Mouse (Mus musculus) MEL (cell line): ENCODE results near the gene Rnf126. TPM values are rescaled to one million over a fixed set of nuclear protein-coding genes. Genes with fewer than 3 reads are reported as not detected.

ENCODE experiments used
- DNase-seq: peaks from one replicate; pipeline ENCODE4 v3.0.0; 2011; ENCODE audit warnings: low read depth, low spot score
- H3K27ac ChIP-seq: 2 replicates; pipeline ENCODE4 v1.5.1; 2012; ENCODE audit warnings: low read depth, mild to moderate bottlenecking, control low read depth, low read length, moderate library complexity; ENCODE audit not compliant: control insufficient read depth
- H3K27me3 ChIP-seq, 2 experiments: fragments of 150-350 bp in 1 of 2; sonication (generic) in 1 of 2; 2 replicates each; pipeline ENCODE4 v1.6.1; 2012; ENCODE audit warnings: low read length in 2 of 2, mild to moderate bottlenecking in 2 of 2, improper control_type of control experiment in 1 of 2, moderate library complexity in 1 of 2; ENCODE audit not compliant: insufficient read depth in 2 of 2, control insufficient read depth in 1 of 2
- H3K36me3 ChIP-seq, 2 experiments: 2 replicates each; pipeline ENCODE4 v1.6.1; 2012 to 2014; ENCODE audit warnings: low read length in 2 of 2, improper control_type of control experiment in 1 of 2, inconsistent platforms in 1 of 2, mild to moderate bottlenecking in 1 of 2; ENCODE audit not compliant: insufficient read depth in 2 of 2, control insufficient read depth in 1 of 2
- H3K4me1 ChIP-seq, 2 experiments: fragments of 150-350 bp in 1 of 2; sonication (generic) in 1 of 2; 2 replicates each; pipeline ENCODE4 v1.6.1; 2012; ENCODE audit warnings: low read length in 2 of 2, improper control_type of control experiment in 1 of 2, mild to moderate bottlenecking in 1 of 2; ENCODE audit not compliant: insufficient read depth in 2 of 2, control insufficient read depth in 1 of 2
- H3K4me3 ChIP-seq, 2 experiments: fragments of 150-350 bp in 1 of 2; sonication (generic) in 1 of 2; 2 replicates each; pipeline ENCODE4 v1.5.1; 2012; ENCODE audit warnings: low read depth in 2 of 2, low read length in 2 of 2, mild to moderate bottlenecking in 2 of 2, moderate library complexity in 2 of 2, control low read depth in 1 of 2, improper control_type of control experiment in 1 of 2; ENCODE audit not compliant: control insufficient read depth in 1 of 2, insufficient read depth in 1 of 2
- H3K79me2 ChIP-seq: 2 replicates; pipeline ENCODE4 v1.6.1; 2012; ENCODE audit warnings: mild to moderate bottlenecking, low read length, moderate library complexity; ENCODE audit not compliant: control insufficient read depth, poor library complexity, insufficient read depth
- H3K9ac ChIP-seq: 2 replicates; pipeline ENCODE4 v1.6.1; 2012; ENCODE audit warnings: low read depth, mild to moderate bottlenecking, control low read depth, low read length, moderate library complexity; ENCODE audit not compliant: control insufficient read depth, poor library complexity, severe bottlenecking
- H3K9me3 ChIP-seq: fragments of 150-350 bp; sonication (generic); replicated peaks from 2 replicates; pipeline ENCODE4 v1.6.1; 2012; ENCODE audit warnings: mild to moderate bottlenecking, low read length, improper control_type of control experiment, moderate library complexity; ENCODE audit not compliant: insufficient read depth
- BHLHE40 ChIP-seq: IDR thresholded peaks from 2 replicates; pipeline ENCODE4 v1.6.1; 2012; ENCODE audit warnings: low read depth, mild to moderate bottlenecking, inconsistent platforms, low read length, improper control_type of control experiment, borderline replicate concordance
- CTCF ChIP-seq, 3 experiments: IDR thresholded peaks in 2 of 3; conservative IDR thresholded peaks in 1 of 3; 2 replicates each; pipeline ENCODE4 v1.5.1; 2011 to 2012; ENCODE audit warnings: low read length in 3 of 3, low read depth in 2 of 3, mild to moderate bottlenecking in 2 of 3, improper control_type of control experiment in 1 of 3, inconsistent platforms in 1 of 3, mixed read lengths in 1 of 3, moderate library complexity in 1 of 3; ENCODE audit not compliant: control insufficient read depth in 1 of 3, insufficient read depth in 1 of 3, poor library complexity in 1 of 3, severe bottlenecking in 1 of 3
- E2F4 ChIP-seq: IDR thresholded peaks from 2 replicates; pipeline ENCODE4 v1.6.1; 2011; ENCODE audit warnings: low read depth, low read length, improper control_type of control experiment, borderline replicate concordance
- ELF1 ChIP-seq: IDR thresholded peaks from 2 replicates; pipeline ENCODE4 v1.6.1; 2014; ENCODE audit warnings: low read depth, mild to moderate bottlenecking, inconsistent platforms, low read length, improper control_type of control experiment, moderate library complexity
- EP300 ChIP-seq, 2 experiments: IDR thresholded peaks; 2 replicates each; pipeline ENCODE4 v1.6.1; 2011; ENCODE audit warnings: improper control_type of control experiment in 2 of 2, low read length in 2 of 2, low read depth in 1 of 2, mild to moderate bottlenecking in 1 of 2
- ETS1 ChIP-seq: IDR thresholded peaks from 2 replicates; pipeline ENCODE4 v1.6.1; 2012; ENCODE audit warnings: low read depth, mild to moderate bottlenecking, inconsistent platforms, low read length, improper control_type of control experiment, moderate library complexity
- GABPA ChIP-seq: IDR thresholded peaks from 2 replicates; pipeline ENCODE4 v1.6.1; 2012; ENCODE audit warnings: low read depth, mild to moderate bottlenecking, inconsistent platforms, low read length, improper control_type of control experiment, moderate library complexity
- GATA1 ChIP-seq: IDR thresholded peaks from 2 replicates; pipeline ENCODE4 v1.6.1; 2011; ENCODE audit warnings: low read depth, low read length, improper control_type of control experiment
- JUND ChIP-seq: IDR thresholded peaks from 2 replicates; pipeline ENCODE4 v1.6.1; 2011; ENCODE audit warnings: low read depth, mild to moderate bottlenecking, improper control_type of control experiment, low read length
- KAT2A ChIP-seq: conservative IDR thresholded peaks from 2 replicates; pipeline ENCODE4 v1.6.1; 2012; ENCODE audit warnings: low read depth, low read length, improper control_type of control experiment, inconsistent platforms
- MAX ChIP-seq: IDR thresholded peaks from 2 replicates; pipeline ENCODE4 v1.6.1; 2011; ENCODE audit warnings: low read length, improper control_type of control experiment
- MEF2A ChIP-seq: IDR thresholded peaks from 2 replicates; pipeline ENCODE4 v1.6.1; 2014; ENCODE audit warnings: low read depth, mild to moderate bottlenecking, inconsistent platforms, low read length, improper control_type of control experiment; ENCODE audit not compliant: poor library complexity, insufficient replicate concordance, severe bottlenecking; ENCODE audit errors: extremely low read depth
- MXI1 ChIP-seq: IDR thresholded peaks from 2 replicates; pipeline ENCODE4 v1.6.1; 2011; ENCODE audit warnings: mild to moderate bottlenecking, low read depth, low read length, improper control_type of control experiment
- MYB ChIP-seq: IDR thresholded peaks from 2 replicates; pipeline ENCODE4 v1.6.1; 2011; ENCODE audit warnings: mild to moderate bottlenecking, low read depth, low read length, improper control_type of control experiment
- NELFE ChIP-seq: IDR thresholded peaks from 2 replicates; pipeline ENCODE4 v1.6.1; 2011; ENCODE audit warnings: low read depth, low read length, improper control_type of control experiment
- NRF1 ChIP-seq: IDR thresholded peaks from 2 replicates; pipeline ENCODE4 v1.6.1; 2014; ENCODE audit warnings: low read depth, mild to moderate bottlenecking, inconsistent platforms, low read length, improper control_type of control experiment, moderate library complexity; ENCODE audit not compliant: poor library complexity, insufficient read depth, severe bottlenecking
- POLR2A ChIP-seq, 2 experiments: IDR thresholded peaks; 2 replicates each; pipeline ENCODE4 v1.6.1; 2011 to 2012; ENCODE audit warnings: low read length in 2 of 2, mild to moderate bottlenecking in 2 of 2, control low read depth in 1 of 2, improper control_type of control experiment in 1 of 2, low read depth in 1 of 2, moderate library complexity in 1 of 2; ENCODE audit not compliant: control insufficient read depth in 1 of 2, insufficient read depth in 1 of 2, poor library complexity in 1 of 2
- RCOR1 ChIP-seq: IDR thresholded peaks from 2 replicates; pipeline ENCODE4 v1.6.1; 2012; ENCODE audit warnings: low read depth, mild to moderate bottlenecking, inconsistent platforms, low read length, improper control_type of control experiment
- SIN3A ChIP-seq: IDR thresholded peaks from 2 replicates; pipeline ENCODE4 v1.6.1; 2012; ENCODE audit warnings: low read length, improper control_type of control experiment, inconsistent platforms
- SMC3 ChIP-seq: IDR thresholded peaks from 2 replicates; pipeline ENCODE4 v1.6.1; 2011; ENCODE audit warnings: low read depth, low read length, improper control_type of control experiment
- TAL1 ChIP-seq: IDR thresholded peaks from 2 replicates; pipeline ENCODE4 v1.6.1; 2012; ENCODE audit warnings: mild to moderate bottlenecking, inconsistent platforms, low read length, moderate library complexity, mixed read lengths
- TBP ChIP-seq: IDR thresholded peaks from 2 replicates; pipeline ENCODE4 v1.8.0; 2011; ENCODE audit warnings: low read depth, low read length, improper control_type of control experiment
- TCF12 ChIP-seq: IDR thresholded peaks from 2 replicates; pipeline ENCODE4 v1.6.1; 2014; ENCODE audit warnings: low read depth, mild to moderate bottlenecking, inconsistent platforms, low read length, improper control_type of control experiment, moderate library complexity
- UBTF ChIP-seq: IDR thresholded peaks from 2 replicates; pipeline ENCODE4 v1.6.1; 2012; ENCODE audit warnings: low read depth, mild to moderate bottlenecking, inconsistent platforms, low read length, improper control_type of control experiment, moderate library complexity, borderline replicate concordance; ENCODE audit not compliant: insufficient read depth
- USF1 ChIP-seq: IDR thresholded peaks from 2 replicates; pipeline ENCODE4 v1.6.1; 2014; ENCODE audit warnings: low read depth, mild to moderate bottlenecking, inconsistent platforms, low read length, improper control_type of control experiment, moderate library complexity
- USF2 ChIP-seq, 2 experiments: IDR thresholded peaks; 2 replicates each; pipeline ENCODE4 v1.6.1; 2011 to 2012; ENCODE audit warnings: improper control_type of control experiment in 2 of 2, low read length in 2 of 2, borderline replicate concordance in 1 of 2, inconsistent platforms in 1 of 2, low read depth in 1 of 2, mild to moderate bottlenecking in 1 of 2; ENCODE audit not compliant: insufficient read depth in 1 of 2
- ZNF384 ChIP-seq: IDR thresholded peaks from 2 replicates; pipeline ENCODE4 v1.6.1; 2012; ENCODE audit warnings: low read depth, mild to moderate bottlenecking, inconsistent platforms, low read length, improper control_type of control experiment
- polyA plus RNA-seq, 2 experiments: library from polyadenylated mRNA; stranded (reverse) in 1 of 2; unstranded in 1 of 2; fragments of >175 nt in 1 of 2; fragments of >200 nt in 1 of 2; gene quantifications; 2 replicates each; pipeline versions ENCODE4 v1.2.1 to v1.2.4; 2012; ENCODE audit warnings: low replicate concordance in 2 of 2, low read depth in 1 of 2; ENCODE audit not compliant: insufficient read length in 2 of 2, insufficient read depth in 1 of 2, missing spikeins in 1 of 2
- total RNA-seq: library from RNA; depleted of rRNA; stranded (reverse); fragments of 300-350 nt; gene quantifications from 2 replicates; pipeline ENCODE4 v1.2.3, GENCODE M21; 2012

Rnf126 gene
- total and polyA plus RNA-seq, 3 experiments, result 84.8 to 184 (median 174) TPM

GRCm38 (mm10) chr10:79803716-79804323 lies 37.1 kb upstream of the Rnf126 start (continued):
- TF ChIP-seq RCOR1 (no peak), TBP (no peak), NRF1 (no peak)

DNA sequence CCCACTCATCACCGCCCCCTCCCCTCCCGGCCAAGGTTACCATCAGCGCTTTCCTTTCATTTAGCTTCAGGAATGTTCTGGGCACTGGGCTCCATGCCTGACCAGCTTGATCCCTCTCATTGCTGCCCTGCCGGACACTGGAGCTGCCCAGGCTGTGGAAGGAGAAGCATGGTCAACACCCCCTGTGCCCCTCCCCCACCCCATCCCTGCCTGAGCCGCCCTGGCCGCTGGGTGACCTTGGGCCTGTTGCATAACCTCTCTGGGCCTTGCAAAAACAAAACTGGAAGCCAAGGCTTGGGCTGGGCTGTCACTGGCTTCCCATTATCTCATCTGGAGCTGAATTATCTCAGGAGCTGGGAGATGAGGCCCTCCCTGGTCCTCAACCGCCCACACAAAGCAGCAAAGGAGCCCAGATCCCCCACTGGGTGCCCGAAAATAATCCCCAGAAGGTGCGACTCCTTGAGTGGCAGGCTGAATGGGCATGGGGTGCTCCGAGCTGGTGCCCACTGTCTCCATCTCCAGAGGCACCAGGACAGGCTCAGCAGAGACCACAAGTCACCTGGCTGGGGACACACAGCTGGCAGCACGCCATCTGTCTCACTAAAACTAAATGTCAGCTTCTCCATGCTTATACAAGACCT lies 35.7 kb upstream of the Rnf126 start:
- Histone ChIP-seq H3K79me2 (no peaks in the 10 kb centered on the region), H3K4me1 (peaks cover 14 to 27% of the 10 kb centered on the region in 2 experiments), H3K27ac (peak overlapping the region; percentile 28), H3K4me3 (no peak overlapping the region), H3K27me3 (no peaks in the 10 kb centered on the region), H3K9ac (peak overlapping the region; percentile 20; the same call in 1 of the 2 replicates), H3K36me3 (peaks cover 0 to 23% of the 10 kb centered on the region in 2 experiments; a peak in 2 of 4 replicates), H3K9me3 (no peaks in the 10 kb centered on the region)
- peak; percentile 55 for DNase-seq
- TF ChIP-seq TCF12, result no peak
- TF ChIP-seq MEF2A, result no peak
- TF ChIP-seq TAL1, result no peak
- TF ChIP-seq ETS1, result peak; percentile 71
- no peak for TF ChIP-seq TBP
- TF ChIP-seq E2F4, result no peak
- no peak for TF ChIP-seq GABPA
- TF ChIP-seq MYB, result 0 out of 2 replicates have a peak, but pooled peaks have one; percentile 24
- no peak for TF ChIP-seq USF2 (IDR thresholded peaks at IDR 0.05; ENCODE audit: borderline replicate concordance in 1 of 2, insufficient read depth in 1 of 2, low read depth in 1 of 2, low read length in 2 of 2)
- peak; percentile 56 to 78 for TF ChIP-seq EP300 (IDR thresholded peaks at IDR 0.05; ENCODE audit: low read depth in 1 of 2, low read length in 2 of 2)
- TF ChIP-seq SIN3A, result peak; percentile 44
- TF ChIP-seq GATA1, result peak; percentile 77
- TF ChIP-seq BHLHE40, result no peak

GRCm38 (mm10) chr10:79801837-79802236 lies 35.1 kb upstream of the Rnf126 start:
- peaks cover 16 to 33% of the 10 kb centered on the region in 2 experiments for H3K4me1 ChIP-seq
- no peak overlapping the region for H3K9ac ChIP-seq
- TF ChIP-seq ELF1, result no peak
- no peak for TF ChIP-seq BHLHE40
- TF ChIP-seq USF1, result no peak
- no peak for TF ChIP-seq POLR2A (IDR thresholded peaks at IDR 0.05; ENCODE audit: control insufficient read depth in 1 of 2, insufficient read depth in 1 of 2, low read depth in 1 of 2, low read length in 2 of 2, poor library complexity in 1 of 2)
- no peak for TF ChIP-seq GATA1
- TF ChIP-seq KAT2A, result no peak
- TF ChIP-seq JUND, result no peak
- no peak for TF ChIP-seq UBTF
- no peak for TF ChIP-seq SMC3
- no peak for TF ChIP-seq MAX
- TF ChIP-seq GABPA, result no peak
- no peak for TF ChIP-seq ZNF384
- no peak for TF ChIP-seq NELFE
- TF ChIP-seq RCOR1, result no peak
- TF ChIP-seq MXI1, result no peak
- no peak for TF ChIP-seq ETS1
- no peak for TF ChIP-seq CTCF (IDR thresholded peaks at IDR 0.05 in 2 of 3, conservative IDR thresholded peaks at IDR 0.05 in 1 of 3; ENCODE audit: control insufficient read depth in 1 of 3, insufficient read depth in 1 of 3, low read depth in 2 of 3, low read length in 3 of 3, poor library complexity in 1 of 3, severe bottlenecking in 1 of 3)

More at GRCm38 (mm10) chr10:79801837-79802236, 35.1 kb upstream of the Rnf126 start:
- Histone ChIP-seq H3K4me3 (no peak overlapping the region), H3K27me3 (no peaks in the 10 kb centered on the region), H3K79me2 (no peaks in the 10 kb centered on the region), H3K9me3 (no peaks in the 10 kb centered on the region), H3K36me3 (peaks cover 0 to 23% of the 10 kb centered on the region in 2 experiments; a peak in 2 of 4 replicates), H3K27ac (no peak overlapping the region)
- no peak for DNase-seq
